Mouse (Mus musculus) spleen, adult 2 months (tissue): ENCODE measurements around the gene Tenm4.

ENCODE experiments used
- CTCF ChIP-seq: fragments of 200-500 bp; IDR thresholded peaks from 2 replicates; pipeline ENCODE4 v1.5.1; 2011; ENCODE audit warnings: mild to moderate bottlenecking, inconsistent platforms; ENCODE audit not compliant: insufficient read depth, insufficient read length, insufficient replicate concordance; ENCODE audit errors: extremely low read depth
- POLR2A ChIP-seq: fragments of 200-500 bp; IDR thresholded peaks from 2 replicates; pipeline ENCODE4 v1.6.1; 2011; ENCODE audit warnings: low read depth, low read length, inconsistent platforms

- no peak for TF ChIP-seq CTCF
- no peak for TF ChIP-seq POLR2A
Measured at GRCm38 (mm10) chr7:96813036-96813435, 642.0 kb downstream of the Tenm4 start.
